Mouse (Mus musculus): ENCODE results near the gene Gal3st4.
"Not testable (repeated sequence)": the region's sequence is repeated elsewhere in the genome, so short reads cannot be mapped to it uniquely, and the experiment has no call there.

Gene Gal3st4

DNA sequence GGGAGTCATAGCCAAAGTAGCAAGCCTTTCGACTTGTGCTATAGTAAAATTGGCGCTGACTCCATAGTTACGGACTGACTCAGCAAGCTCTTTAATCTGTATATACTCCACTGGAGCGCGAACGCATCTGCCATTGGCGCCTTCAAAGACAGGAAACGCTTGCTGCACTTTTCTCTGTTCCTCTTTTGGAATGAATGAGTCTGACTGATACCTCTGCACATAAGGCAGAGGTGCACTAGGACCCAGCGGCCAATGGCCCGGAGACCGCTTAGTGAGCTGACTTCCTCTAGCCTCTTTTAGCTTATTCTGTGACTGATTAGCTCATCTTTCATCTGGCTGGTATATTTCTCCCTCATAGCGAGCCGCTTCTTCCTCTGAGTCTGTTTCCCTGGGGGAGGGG is 56.0 kb downstream of the Gal3st4 start:
- DNase-seq (ENCODE audit: low spot score in 2 of 2) = not testable (repeated sequence)

All from heart, adult 9 months (tissue).